Mouse (Mus musculus) CH12.LX (cell line): ENCODE measurements around the gene Smdt1. TPM values are rescaled to one million over a fixed set of nuclear protein-coding genes. Genes with fewer than 3 reads are reported as not detected.
"Not testable (repeated sequence)": the region's sequence is repeated elsewhere in the genome, so short reads cannot be mapped to it uniquely, and the experiment has no call there.

Experiments used
- DNase-seq: peaks from one replicate; pipeline ENCODE4 v3.0.0-alpha.2; 2013; ENCODE audit errors: extremely low read depth
- H3K27ac ChIP-seq: 2 replicates; pipeline ENCODE4 v1.5.1; 2012; ENCODE audit warnings: low read depth, mild to moderate bottlenecking, control low read depth, moderate library complexity; ENCODE audit not compliant: insufficient read depth
- H3K27me3 ChIP-seq: replicated peaks from 2 replicates; pipeline ENCODE3; 2012; ENCODE audit warnings: inconsistent platforms
- H3K36me3 ChIP-seq, 2 experiments: replicated peaks in 1 of 2; 2 replicates each; pipeline versions ENCODE3 to v1.6.1; 2012; ENCODE audit warnings: inconsistent platforms in 1 of 2, low read length in 1 of 2, mild to moderate bottlenecking in 1 of 2, mixed read lengths in 1 of 2, moderate library complexity in 1 of 2; ENCODE audit not compliant: control insufficient read depth in 1 of 2, insufficient read depth in 1 of 2
- H3K4me1 ChIP-seq, 2 experiments: 2 replicates each; pipeline ENCODE4 v1.6.1; 2012; ENCODE audit warnings: inconsistent platforms in 1 of 2, moderate library complexity in 1 of 2; ENCODE audit not compliant: insufficient read depth in 2 of 2, control insufficient read depth in 1 of 2
- H3K4me2 ChIP-seq: 2 replicates; pipeline ENCODE4 v1.6.1; 2012; ENCODE audit warnings: low read depth, mild to moderate bottlenecking, control low read depth; ENCODE audit not compliant: poor library complexity, insufficient read depth, severe bottlenecking
- H3K4me3 ChIP-seq, 3 experiments: fragments of 150-350 bp in 1 of 3; sonication (generic) in 1 of 3; replicated peaks in 1 of 3; 2 replicates each; pipeline versions ENCODE3 to v1.5.1; 2011 to 2012; ENCODE audit warnings: low read depth in 2 of 3, low read length in 2 of 3, mild to moderate bottlenecking in 2 of 3, moderate library complexity in 2 of 3, control low read depth in 1 of 3, improper control_type of control experiment in 1 of 3, inconsistent platforms in 1 of 3, mixed read lengths in 1 of 3; ENCODE audit not compliant: poor library complexity in 1 of 3
- H3K79me2 ChIP-seq: replicated peaks from 2 replicates; pipeline ENCODE4 v1.6.1; 2012; ENCODE audit warnings: mild to moderate bottlenecking, moderate library complexity; ENCODE audit not compliant: control insufficient read depth, poor library complexity, insufficient read depth, severe bottlenecking; ENCODE audit errors: extremely low read depth
- H3K9ac ChIP-seq: 2 replicates; pipeline ENCODE4 v1.6.1; 2012; ENCODE audit warnings: low read depth, mild to moderate bottlenecking, control low read depth, moderate library complexity; ENCODE audit not compliant: insufficient read depth
- H3K9me3 ChIP-seq: replicated peaks from 2 replicates; pipeline ENCODE3; 2012; ENCODE audit warnings: low read length, inconsistent platforms, mixed read lengths
- CHD1 ChIP-seq: IDR thresholded peaks from 2 replicates; pipeline ENCODE4 v1.6.1; 2012; ENCODE audit warnings: low read depth, low read length, improper control_type of control experiment, inconsistent platforms
- CHD2 ChIP-seq: IDR thresholded peaks from 2 replicates; pipeline ENCODE4 v1.6.1; 2011; ENCODE audit warnings: low read length, improper control_type of control experiment
- CTCF ChIP-seq, 2 experiments: IDR thresholded peaks in 1 of 2; conservative IDR thresholded peaks in 1 of 2; 2 replicates each; pipeline ENCODE4 v1.5.1; 2011 to 2012; ENCODE audit warnings: low read depth in 2 of 2, low read length in 2 of 2, improper control_type of control experiment in 1 of 2, inconsistent platforms in 1 of 2, mild to moderate bottlenecking in 1 of 2, moderate library complexity in 1 of 2
- E2F4 ChIP-seq: IDR thresholded peaks from 2 replicates; pipeline ENCODE4 v1.6.1; 2011; ENCODE audit warnings: low read depth, low read length, improper control_type of control experiment; ENCODE audit not compliant: insufficient replicate concordance
- EP300 ChIP-seq: IDR thresholded peaks from 2 replicates; pipeline ENCODE4 v1.6.1; 2011; ENCODE audit warnings: low read length, improper control_type of control experiment
- HCFC1 ChIP-seq: IDR thresholded peaks from 2 replicates; pipeline ENCODE4 v1.6.1; 2012; ENCODE audit warnings: low read depth, mild to moderate bottlenecking, inconsistent platforms, low read length, improper control_type of control experiment
- IRF4 ChIP-seq: IDR thresholded peaks from 2 replicates; pipeline ENCODE4 v1.6.1; 2014; ENCODE audit warnings: low read depth, mild to moderate bottlenecking, inconsistent platforms, low read length, improper control_type of control experiment
- JUN ChIP-seq: IDR thresholded peaks from 2 replicates; pipeline ENCODE4 v1.6.1; 2011; ENCODE audit warnings: low read depth, mild to moderate bottlenecking, low read length, improper control_type of control experiment, moderate library complexity; ENCODE audit not compliant: insufficient read depth
- JUND ChIP-seq: conservative IDR thresholded peaks from 2 replicates; pipeline ENCODE4 v1.6.1; 2011; ENCODE audit warnings: low read depth, low read length, improper control_type of control experiment
- KAT2A ChIP-seq: IDR thresholded peaks from 2 replicates; pipeline ENCODE4 v1.6.1; 2012; ENCODE audit warnings: low read length, improper control_type of control experiment, inconsistent platforms; ENCODE audit not compliant: insufficient replicate concordance
- MAFK ChIP-seq: IDR thresholded peaks from 2 replicates; pipeline ENCODE4 v1.6.1; 2011; ENCODE audit warnings: low read length, improper control_type of control experiment; ENCODE audit not compliant: insufficient replicate concordance
- MAX ChIP-seq: IDR thresholded peaks from 2 replicates; pipeline ENCODE4 v1.6.1; 2011; ENCODE audit warnings: low read length, improper control_type of control experiment
- MAZ ChIP-seq: IDR thresholded peaks from 2 replicates; pipeline ENCODE4 v1.6.1; 2012; ENCODE audit warnings: low read depth, mild to moderate bottlenecking, inconsistent platforms, low read length, improper control_type of control experiment, moderate library complexity
- MEF2A ChIP-seq: IDR thresholded peaks from 2 replicates; pipeline ENCODE4 v1.6.1; 2014; ENCODE audit warnings: low read depth, mild to moderate bottlenecking, inconsistent platforms, low read length, improper control_type of control experiment, borderline replicate concordance
- MYC ChIP-seq: IDR thresholded peaks from 2 replicates; pipeline ENCODE4 v1.6.1; 2011; ENCODE audit warnings: low read depth, mild to moderate bottlenecking, improper control_type of control experiment, low read length
- NELFE ChIP-seq: IDR thresholded peaks from 2 replicates; pipeline ENCODE4 v1.6.1; 2011; ENCODE audit warnings: low read depth, low read length, improper control_type of control experiment
- PAX5 ChIP-seq: IDR thresholded peaks from 2 replicates; pipeline ENCODE4 v1.6.1; 2012; ENCODE audit warnings: low read length, inconsistent platforms, mixed read lengths
- POLR2A ChIP-seq: IDR thresholded peaks from 2 replicates; pipeline ENCODE4 v1.6.1; 2011; ENCODE audit warnings: low read depth, mild to moderate bottlenecking, improper control_type of control experiment, low read length
- POLR2AphosphoS2 ChIP-seq: IDR thresholded peaks from 2 replicates; pipeline ENCODE4 v1.6.1; 2011; ENCODE audit warnings: low read depth, low read length, improper control_type of control experiment
- SMC3 ChIP-seq: IDR thresholded peaks from 2 replicates; pipeline ENCODE4 v1.6.1; 2011; ENCODE audit warnings: low read depth, low read length, improper control_type of control experiment
- TBP ChIP-seq: conservative IDR thresholded peaks from 2 replicates; pipeline ENCODE4 v1.6.1; 2011; ENCODE audit warnings: low read depth, low read length, improper control_type of control experiment
- TCF12 ChIP-seq: IDR thresholded peaks from 2 replicates; pipeline ENCODE4 v1.6.1; 2014; ENCODE audit warnings: low read depth, mild to moderate bottlenecking, inconsistent platforms, low read length, improper control_type of control experiment
- UBTF ChIP-seq: IDR thresholded peaks from 2 replicates; pipeline ENCODE4 v1.6.1; 2012; ENCODE audit warnings: low read depth, mild to moderate bottlenecking, inconsistent platforms, low read length, improper control_type of control experiment, moderate library complexity
- USF1 ChIP-seq: IDR thresholded peaks from 2 replicates; pipeline ENCODE4 v1.6.1; 2014; ENCODE audit warnings: low read depth, mild to moderate bottlenecking, inconsistent platforms, low read length, improper control_type of control experiment
- ZC3H11A ChIP-seq: IDR thresholded peaks from 2 replicates; pipeline ENCODE4 v1.6.1; 2012; ENCODE audit warnings: low read depth, mild to moderate bottlenecking, inconsistent platforms, low read length, improper control_type of control experiment
- ZKSCAN1 ChIP-seq: IDR thresholded peaks from 2 replicates; pipeline ENCODE4 v1.6.1; 2012; ENCODE audit warnings: low read depth, inconsistent platforms, low read length, improper control_type of control experiment, borderline replicate concordance
- ZMIZ1 ChIP-seq: IDR thresholded peaks from 2 replicates; pipeline ENCODE4 v1.6.1; 2012; ENCODE audit warnings: low read depth, mild to moderate bottlenecking, inconsistent platforms, low read length, improper control_type of control experiment
- ZNF384 ChIP-seq: IDR thresholded peaks from 2 replicates; pipeline ENCODE4 v1.6.1; 2012; ENCODE audit warnings: low read depth, low read length, improper control_type of control experiment, inconsistent platforms
- dilution Hi-C: fragments of 300-500 bp; cut with MboI; formaldehyde crosslinking; loops from 2 replicates; pipeline ENCODE4 v1.14.3; 2020; ENCODE audit warnings: low sequenced_read_pairs; ENCODE audit not compliant: extremely low pct_unique_long_range_greater_than_20kb, extremely low pct_ligation_motif_present
- in situ Hi-C: fragments of 300-500 bp; cut with MboI; formaldehyde crosslinking; loops from 3 replicates; pipeline ENCODE4 v1.14.3; 2019; ENCODE audit warnings: low sequenced_read_pairs, low pct_ligation_motif_present, low pct_unique_long_range_greater_than_20kb, mixed read lengths
- polyA plus RNA-seq: library from polyadenylated mRNA; unstranded; fragments of >175 nt; gene quantifications from 2 replicates; pipeline ENCODE4 v1.2.1, GENCODE M21; 2012; ENCODE audit warnings: low read depth; ENCODE audit not compliant: insufficient read length
- total RNA-seq, 2 experiments: library from RNA; depleted of rRNA; stranded (reverse); fragments of 300-350 nt in 1 of 2; fragments of >200 nt in 1 of 2; gene quantifications; 2 replicates each; pipeline ENCODE4 v1.2.3; 2012 to 2014

Gene Smdt1
- total and polyA plus RNA-seq, 3 experiments = 112 to 171 (median 138) TPM

DNA sequence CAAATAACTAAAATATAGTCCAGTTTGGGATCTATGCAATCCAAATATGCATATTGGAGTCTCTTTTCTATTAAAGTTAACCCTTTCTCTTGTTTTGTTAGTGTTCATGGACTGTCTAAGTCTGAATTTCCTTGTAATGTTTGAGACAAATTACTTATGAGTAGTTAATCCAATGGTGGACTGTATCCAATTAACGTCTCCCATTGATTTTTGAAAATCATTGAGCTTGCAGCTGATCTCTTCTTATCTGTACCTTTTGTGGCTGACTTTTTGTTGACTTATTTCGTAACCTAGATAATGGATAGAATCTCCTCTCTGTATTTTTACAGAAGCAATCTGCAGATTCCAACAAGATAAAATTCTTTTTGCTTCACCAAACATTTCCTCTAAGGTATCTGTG is 43.7 kb downstream of the Smdt1 start:
- Histone ChIP-seq H3K9ac (no peak overlapping the region), H3K79me2 (no peaks in the 10 kb centered on the region), H3K27ac (no peak overlapping the region), H3K4me2 (no peak overlapping the region), H3K9me3 (no peaks in the 10 kb centered on the region), H3K36me3 (no peaks in the 10 kb centered on the region), H3K4me3 (no peak overlapping the region), H3K27me3 (peaks cover 84% of the 10 kb centered on the region), H3K4me1 (peaks cover 6 to 13% of the 10 kb centered on the region in 2 experiments)
- dilution Hi-C loops (no loop called here), in situ Hi-C loops (no loop called here)
- no peak for TF ChIP-seq TBP
- no peak for TF ChIP-seq JUND
- TF ChIP-seq MEF2A = no peak
- TF ChIP-seq MAFK = no peak
- no peak for TF ChIP-seq CTCF (conservative IDR thresholded peaks at IDR 0.05 in 1 of 2, IDR thresholded peaks at IDR 0.05 in 1 of 2; ENCODE audit: low read depth in 2 of 2, low read length in 2 of 2)
- no peak for TF ChIP-seq POLR2AphosphoS2
- TF ChIP-seq CHD1 = no peak
- no peak for TF ChIP-seq ZMIZ1
- no peak for TF ChIP-seq SMC3
- no peak for TF ChIP-seq MYC
- no peak for TF ChIP-seq ZC3H11A
- TF ChIP-seq NELFE = no peak
- TF ChIP-seq HCFC1 = no peak
- TF ChIP-seq POLR2A = no peak
- no peak for TF ChIP-seq TCF12
- TF ChIP-seq MAZ = no peak
- no peak for TF ChIP-seq UBTF
- no peak for TF ChIP-seq USF1
- TF ChIP-seq CHD2 = no peak
- no peak for DNase-seq

- in situ Hi-C loops = no loop called here
- H3K27ac ChIP-seq = no peak overlapping the region
- H3K4me1 ChIP-seq = peaks cover 2 to 3% of the 10 kb centered on the region in 2 experiments
- no peaks in the 10 kb centered on the region for H3K9me3 ChIP-seq
- H3K9ac ChIP-seq = no peak overlapping the region
- H3K4me2 ChIP-seq = no peak overlapping the region
- no peaks in the 10 kb centered on the region for H3K36me3 ChIP-seq
- DNase-seq = no peak
- no peaks in the 10 kb centered on the region for H3K79me2 ChIP-seq
- H3K27me3 ChIP-seq = peaks cover 72% of the 10 kb centered on the region
- TF ChIP-seq EP300 (no peak), ZNF384 (no peak), MAX (no peak), POLR2AphosphoS2 (no peak), JUND (no peak), E2F4 (no peak), ZKSCAN1 (no peak), PAX5 (no peak), JUN (no peak), CTCF (conservative IDR thresholded peaks at IDR 0.05 in 1 of 2, IDR thresholded peaks at IDR 0.05 in 1 of 2; ENCODE audit: low read depth in 2 of 2, low read length in 2 of 2) (no peak), MEF2A (no peak), TBP (no peak), UBTF (no peak), IRF4 (no peak), KAT2A (no peak)
- dilution Hi-C loops = no loop called here
- H3K4me3 ChIP-seq = no peak overlapping the region
These were observed 47.0 kb downstream of the Smdt1 start for GRCm38 (mm10) chr15:82385729-82386128.

- dilution Hi-C loops, in situ Hi-C loops, H3K4me1 ChIP-seq, H3K27ac ChIP-seq, H3K36me3 ChIP-seq, H3K9ac ChIP-seq, H3K4me3 ChIP-seq, H3K79me2 ChIP-seq, H3K4me2 ChIP-seq, DNase-seq, H3K9me3 ChIP-seq: not testable (repeated sequence)
- peaks cover 46% of the 10 kb centered on the region for H3K27me3 ChIP-seq
These were observed 51.2 kb downstream of the Smdt1 start for GRCm38 (mm10) chr15:82389916-82390315.
